In the genomic region with DNA sequence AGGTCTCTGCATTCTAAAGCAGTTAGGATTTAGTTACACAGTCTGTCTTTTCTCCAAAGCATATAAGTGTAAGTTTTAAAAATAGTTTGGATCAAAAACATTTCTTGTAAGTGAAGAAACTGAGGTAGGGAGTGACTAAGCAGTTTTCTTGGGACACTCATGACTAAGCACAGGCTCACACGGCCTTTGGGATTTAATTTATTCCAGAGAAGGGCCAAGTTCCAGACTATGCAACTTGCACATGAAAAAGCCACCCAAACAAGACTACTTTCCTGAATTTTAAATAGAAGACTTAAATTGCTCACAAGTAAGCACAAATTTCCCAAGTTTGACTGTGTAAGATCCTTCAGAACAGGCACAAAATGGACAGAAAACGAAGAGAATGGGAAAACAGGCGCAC, we compare ENCODE assay signal across 20 mouse cellular contexts.
A peak's percentile ranks its signal among the peaks of the same experiment; 100 is the strongest.
DNase-seq lines count a peak whose midpoint lies in the region; ATAC-seq and TF ChIP-seq lines count a peak whose summit lies in the region.
"Had no signal": no experiment of that assay in that cellular context is flagged by ENCODE, and none has a peak within 500 bp of the region (broad histone marks: within the 10 kb centered on the region; RNA-seq: fewer than 3 reads in every experiment).

No protein-coding gene starts in this region.

- ATAC-seq in forebrain, embryonic 14.5 days, result no peak
- ATAC-seq in forebrain, embryonic 16.5 days, result no peak
- no peak for ATAC-seq in kidney, embryonic 14.5 days (ENCODE audit: low FRiP score, low TSS enrichment)
- ATAC-seq: hindbrain, embryonic 16.5 days; inflammation-experienced regulatory T-cells, adult 6 months; intestine, postnatal 0 days had no signal

- no peaks in the 10 kb centered on the region for H3K36me3 ChIP-seq in forebrain, embryonic 14.5 days (ENCODE audit: control insufficient read depth, insufficient read depth, low read length)
- H3K36me3 ChIP-seq in forebrain, embryonic 16.5 days (ENCODE audit: control insufficient read depth, insufficient read depth), result no peaks in the 10 kb centered on the region
- no peaks in the 10 kb centered on the region for H3K36me3 ChIP-seq in kidney, adult 2 months (ENCODE audit: control insufficient read depth, insufficient read depth, low read length)
- H3K36me3 ChIP-seq in kidney, embryonic 14.5 days (ENCODE audit: control insufficient read depth, insufficient read depth, low read length), result no peaks in the 10 kb centered on the region
- H3K36me3 ChIP-seq: embryonic facial prominence, embryonic 13.5 days; heart, embryonic 12.5 days; hindbrain, embryonic 12.5 days had no signal

- WGBS in forebrain, embryonic 14.5 days, result 49% methylated on average over 3 of the region's 3 CpGs
- 43% methylated on average over 3 of the region's 3 CpGs for WGBS in forebrain, embryonic 16.5 days
- 69% methylated on average over 3 of the region's 3 CpGs for WGBS in kidney, adult 2 months
- 81% methylated on average over 3 of the region's 3 CpGs for WGBS in kidney, embryonic 14.5 days

- H3K9ac ChIP-seq in forebrain, embryonic 14.5 days (ENCODE audit: low read length), result no peak overlapping the region
- no peak overlapping the region for H3K9ac ChIP-seq in forebrain, embryonic 16.5 days (replicated peaks; ENCODE audit: low read depth, low read length)
- no peak overlapping the region for H3K9ac ChIP-seq in kidney, embryonic 14.5 days (ENCODE audit: low read depth, low read length)
- H3K9ac ChIP-seq: embryonic facial prominence, embryonic 13.5 days; heart, embryonic 12.5 days; hindbrain, embryonic 12.5 days had no signal

- H3K4me1 ChIP-seq in forebrain, embryonic 14.5 days (ENCODE audit: control insufficient read depth, insufficient read depth, low read length), result peaks cover 18% of the 10 kb centered on the region
- peaks cover 29% of the 10 kb centered on the region for H3K4me1 ChIP-seq in forebrain, embryonic 16.5 days (replicated peaks; ENCODE audit: control insufficient read depth, insufficient read depth, low read length)
- no peaks in the 10 kb centered on the region; the same call in 1 of the 2 replicates for H3K4me1 ChIP-seq in kidney, adult 2 months (ENCODE audit: control insufficient read depth, insufficient read depth, low read length)
- H3K4me1 ChIP-seq in kidney, embryonic 14.5 days (ENCODE audit: control insufficient read depth, insufficient read depth, low read length), result 0 out of 2 replicates have a peak, but pooled peaks cover 3% of the 10 kb centered on the region

- H3K27ac ChIP-seq in forebrain, embryonic 14.5 days (ENCODE audit: low read depth, low read length), result no peak overlapping the region
- H3K27ac ChIP-seq in forebrain, embryonic 16.5 days (ENCODE audit: low read length), result no peak overlapping the region
- no peak overlapping the region for H3K27ac ChIP-seq in kidney, adult 2 months (ENCODE audit: insufficient read depth, low read depth, low read length)
- H3K27ac ChIP-seq in kidney, embryonic 14.5 days (ENCODE audit: low read depth, low read length), result no peak overlapping the region
- H3K27ac ChIP-seq: embryonic facial prominence, embryonic 13.5 days; gastrocnemius, adult 2 months; hindbrain, embryonic 12.5 days had no signal

- TF ChIP-seq CTCF in kidney, adult 2 months (conservative IDR thresholded peaks at IDR 0.05; ENCODE audit: insufficient read depth, insufficient read length, low read depth, low read length), result no peak

- no peaks in the 10 kb centered on the region for H3K27me3 ChIP-seq in forebrain, embryonic 14.5 days (replicated peaks; ENCODE audit: control insufficient read depth, insufficient read depth, low read length)
- H3K27me3 ChIP-seq in forebrain, embryonic 16.5 days (replicated peaks; ENCODE audit: control insufficient read depth, insufficient read depth, low read length), result no peaks in the 10 kb centered on the region
- H3K27me3 ChIP-seq in kidney, adult 2 months (replicated peaks; ENCODE audit: control insufficient read depth, insufficient read depth, low read length), result no peaks in the 10 kb centered on the region
- no peaks in the 10 kb centered on the region for H3K27me3 ChIP-seq in kidney, embryonic 14.5 days (ENCODE audit: control insufficient read depth, insufficient read depth, low read length)
- H3K27me3 ChIP-seq: heart, embryonic 12.5 days; hindbrain, embryonic 12.5 days had no signal

- no peak overlapping the region for H3K4me2 ChIP-seq in forebrain, embryonic 14.5 days (ENCODE audit: low read length)
- H3K4me2 ChIP-seq in forebrain, embryonic 16.5 days (ENCODE audit: low read length), result no peak overlapping the region
- H3K4me2 ChIP-seq in kidney, embryonic 14.5 days (replicated peaks; ENCODE audit: low read depth, low read length), result no peak overlapping the region
- H3K4me2 ChIP-seq: embryonic facial prominence, embryonic 13.5 days; heart, embryonic 12.5 days; hindbrain, embryonic 12.5 days had no signal

- no peak overlapping the region for H3K4me3 ChIP-seq in forebrain, embryonic 14.5 days (ENCODE audit: low read depth, low read length)
- H3K4me3 ChIP-seq in forebrain, embryonic 16.5 days (replicated peaks; ENCODE audit: low read length), result no peak overlapping the region
- H3K4me3 ChIP-seq in kidney, adult 2 months (ENCODE audit: insufficient read depth, low read depth, low read length), result no peak overlapping the region
- no peak overlapping the region for H3K4me3 ChIP-seq in kidney, embryonic 14.5 days (ENCODE audit: low read length)
- H3K4me3 ChIP-seq: embryonic facial prominence, embryonic 13.5 days; gastrocnemius, adult 2 months; heart, embryonic 12.5 days; hindbrain, embryonic 12.5 days had no signal

- TF ChIP-seq POLR2A in kidney, adult 2 months (IDR thresholded peaks at IDR 0.05; ENCODE audit: low read depth, low read length), result no peak

- DNase-seq in forebrain, embryonic 14.5 days (ENCODE audit: low spot score), result peak; percentile 54
- peak; percentile 16 for DNase-seq in kidney, adult 2 months
- DNase-seq in right cerebral cortex, adult 18-20 months, result peak; percentile 45
- DNase-seq in right cerebral cortex, adult 2 months (ENCODE audit: low spot score in 2 of 2), result no peak
- DNase-seq in telencephalon, adult 2 months (ENCODE audit: low read depth, low spot score), result peak; percentile 72
- DNase-seq in retina, postnatal 1 day, result no peak
- DNase-seq: adrenal gland, adult 8-10 months; cerebellum, adult 18-20 months; cerebellum, adult 9-11 months; cerebellum, postnatal 36 days; gastrocnemius, adult 2 months; gastrocnemius, postnatal 25 days had no signal

- no peaks in the 10 kb centered on the region for H3K9me3 ChIP-seq in forebrain, embryonic 14.5 days (replicated peaks; ENCODE audit: control insufficient read depth, low read length)
- H3K9me3 ChIP-seq in forebrain, embryonic 16.5 days (ENCODE audit: control insufficient read depth, low read length), result no peaks in the 10 kb centered on the region
- H3K9me3 ChIP-seq in kidney, embryonic 14.5 days (ENCODE audit: control insufficient read depth, low read length), result no peaks in the 10 kb centered on the region
- H3K9me3 ChIP-seq: embryonic facial prominence, embryonic 13.5 days; heart, embryonic 12.5 days; hindbrain, embryonic 12.5 days had no signal

Comparison
In these comparisons a context has a peak if more than half of its experiments do, and no peak if none do; other contexts are left out.
1. DNase-seq: peak in forebrain, embryonic 14.5 days (single experiment), kidney, adult 2 months (single experiment), right cerebral cortex, adult 18-20 months (single experiment) and telencephalon, adult 2 months (single experiment); none in right cerebral cortex, adult 2 months (0 of 2) and retina, postnatal 1 day (single experiment).